Mouse (Mus musculus) forebrain, embryonic 10.5 days (tissue): ENCODE data around the gene Farp2. TPM values are rescaled to one million over a fixed set of nuclear protein-coding genes. Genes with fewer than 3 reads are reported as not detected.
"Not testable (repeated sequence)": the region's sequence is repeated elsewhere in the genome, so short reads cannot be mapped to it uniquely, and the experiment has no call there.

Source experiments
- DNase-seq: peaks from one replicate; pipeline ENCODE4 v3.0.0-alpha.2; 2017; ENCODE audit warnings: low spot score; ENCODE audit errors: extremely low spot score
- H3K27ac ChIP-seq: fragments of 300-500 bp; sonication (generic); 2 replicates; pipeline ENCODE4 v1.5.1; 2016; ENCODE audit warnings: mild to moderate bottlenecking
- H3K27me3 ChIP-seq: fragments of 300-500 bp; sonication (generic); 2 replicates; pipeline ENCODE4 v1.6.1; 2016; ENCODE audit warnings: mild to moderate bottlenecking; ENCODE audit not compliant: poor library complexity, severe bottlenecking
- H3K36me3 ChIP-seq: fragments of 300-500 bp; sonication (generic); replicated peaks from 2 replicates; pipeline ENCODE4 v1.6.1; 2016; ENCODE audit warnings: mild to moderate bottlenecking, moderate library complexity
- H3K4me1 ChIP-seq: fragments of 300-500 bp; sonication (generic); 2 replicates; pipeline ENCODE4 v1.6.1; 2016
- H3K4me3 ChIP-seq: fragments of 300-500 bp; sonication (generic); 2 replicates; pipeline ENCODE4 v1.5.1; 2016; ENCODE audit warnings: mild to moderate bottlenecking, moderate library complexity
- H3K9me3 ChIP-seq: fragments of 300-500 bp; sonication (generic); 2 replicates; pipeline ENCODE4 v1.6.1; 2016; ENCODE audit warnings: mild to moderate bottlenecking, moderate library complexity
- WGBS: fragments of 180-500 bp; shearing (Covaris S2); methylation state at CpG from one replicate; pipeline ENCODE4 v1.1.7; 2016; 5-methylcytosine and 5-hydroxymethylcytosine counted together
- polyA plus RNA-seq: library from polyadenylated mRNA; unstranded; fragments of >200 nt; fragmentation: Nextera tagmentation; extraction: Ambion mirVana; gene quantifications from 2 replicates; pipeline ENCODE4 v1.2.1, GENCODE M21; 2016

Gene Farp2
- polyA plus RNA-seq, 1 experiment from 2014 or later: 4.8 TPM

DNA sequence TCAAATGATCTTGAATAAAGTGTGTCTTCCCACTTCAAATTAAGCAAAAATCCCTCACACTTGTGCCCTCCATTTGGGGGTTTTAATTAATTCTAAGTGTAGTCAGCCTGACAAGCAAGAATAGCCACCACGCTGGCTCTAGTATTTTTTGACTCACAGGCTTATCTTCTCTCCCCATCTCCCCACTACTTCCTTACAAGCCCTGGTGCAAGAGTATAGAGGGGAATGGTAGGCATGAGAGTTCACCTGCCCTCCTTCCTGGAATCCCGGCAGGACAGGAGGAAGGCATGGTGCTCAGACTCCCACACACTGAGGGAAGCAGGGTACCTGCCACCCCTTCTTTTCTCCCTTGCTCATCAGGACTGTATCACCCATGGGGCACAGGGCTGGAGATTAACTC, 142.4 kb downstream of the Farp2 start:
- DNase-seq: no peak
- Histone ChIP-seq H3K27ac (no peak overlapping the region), H3K27me3 (no peaks in the 10 kb centered on the region), H3K36me3 (no peaks in the 10 kb centered on the region), H3K4me3 (no peak overlapping the region), H3K9me3 (no peaks in the 10 kb centered on the region), H3K4me1 (peaks cover 17% of the 10 kb centered on the region; the same call in 1 of the 2 replicates)
- 54% methylated on average over 2 of the region's 2 CpGs for WGBS

DNA sequence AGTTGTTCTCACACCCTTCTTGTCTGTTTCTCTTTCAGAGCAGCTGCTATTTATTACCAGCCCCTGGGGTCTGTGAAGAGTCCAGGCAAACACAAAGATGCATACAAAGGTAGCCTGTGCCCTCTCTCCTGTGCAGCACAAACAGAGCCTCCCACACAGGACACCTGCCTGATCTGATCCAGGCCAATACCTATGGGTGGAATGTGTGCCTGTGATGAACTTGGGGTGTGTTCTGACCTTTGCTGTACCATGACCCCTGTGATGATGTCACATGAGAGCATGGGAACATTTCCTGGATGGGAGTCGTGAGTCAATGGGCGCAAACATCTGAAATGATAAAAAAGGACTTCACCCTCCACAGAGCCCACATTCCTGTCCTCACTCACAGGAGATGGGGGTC, 142.9 kb downstream of the Farp2 start:
- no peaks in the 10 kb centered on the region for H3K36me3 ChIP-seq
- no peak overlapping the region for H3K4me3 ChIP-seq
- no peaks in the 10 kb centered on the region for H3K9me3 ChIP-seq
- WGBS: 71% methylated on average over 2 of the region's 2 CpGs
- no peak overlapping the region for H3K27ac ChIP-seq
- H3K27me3 ChIP-seq: no peaks in the 10 kb centered on the region
- H3K4me1 ChIP-seq: peaks cover 12% of the 10 kb centered on the region; the same call in 1 of the 2 replicates
- DNase-seq: no peak

DNA sequence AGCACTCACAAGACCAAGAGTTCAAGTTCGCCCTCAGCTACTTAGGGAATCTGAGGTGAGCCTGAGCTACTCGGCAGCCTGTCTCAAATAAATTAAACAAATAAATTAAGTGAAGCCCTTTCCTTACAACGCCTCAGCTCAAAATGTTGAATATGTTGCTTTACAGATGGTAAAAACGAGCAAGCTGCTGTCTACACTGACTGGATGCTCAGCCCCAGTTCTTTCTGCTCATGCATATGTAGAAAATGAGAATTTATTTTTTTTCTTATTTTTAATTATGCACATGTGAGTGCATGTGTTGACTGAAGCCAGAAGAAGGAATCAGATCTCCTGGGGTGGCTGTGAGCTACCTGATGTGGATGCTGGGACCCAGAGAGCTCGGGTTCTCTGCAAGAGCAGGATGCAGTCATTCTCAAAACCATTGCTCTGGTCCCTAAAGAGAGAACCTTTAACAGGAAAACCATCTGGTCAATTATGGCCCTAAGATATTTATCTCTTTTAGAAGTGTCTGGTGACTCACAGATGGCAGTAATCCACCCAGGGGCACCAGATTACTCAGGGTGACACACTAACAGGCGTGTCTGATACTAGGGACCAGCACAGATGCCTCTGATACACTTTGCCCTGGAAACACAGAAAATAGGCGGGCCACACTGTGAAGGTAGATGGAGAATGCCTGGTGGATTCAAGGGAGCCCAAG, 144.6 kb downstream of the Farp2 start:
- Histone ChIP-seq H3K27me3 (no peaks in the 10 kb centered on the region), H3K27ac (no peak overlapping the region), H3K9me3 (no peaks in the 10 kb centered on the region), H3K4me1 (peaks cover 12% of the 10 kb centered on the region; the same call in 1 of the 2 replicates), H3K4me3 (no peak overlapping the region), H3K36me3 (no peaks in the 10 kb centered on the region)
- WGBS: 78% methylated on average over 7 of the region's 7 CpGs
- no peak for DNase-seq

DNA sequence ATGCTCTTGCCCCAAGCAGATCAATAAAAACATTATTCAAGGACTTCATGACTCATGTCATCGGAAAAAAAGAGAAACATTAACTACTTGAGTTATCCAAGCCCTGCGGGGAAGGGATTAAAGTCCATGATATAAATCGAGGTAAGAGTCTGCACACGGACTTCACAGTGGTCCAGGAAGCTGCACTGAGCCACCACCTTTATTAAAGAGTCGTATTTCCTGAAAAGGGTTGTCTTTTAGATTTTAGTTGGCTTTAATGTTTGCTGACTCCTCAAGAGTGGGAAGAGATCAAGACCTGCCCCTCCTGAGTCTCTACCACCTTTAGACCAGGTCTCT, 145.1 kb downstream of the Farp2 start:
- no peak for DNase-seq
- no peaks in the 10 kb centered on the region for H3K27me3 ChIP-seq
- H3K9me3 ChIP-seq: no peaks in the 10 kb centered on the region
- peaks cover 12% of the 10 kb centered on the region; the same call in 1 of the 2 replicates for H3K4me1 ChIP-seq
- WGBS: 90% methylated on average over 5 of the region's 5 CpGs
- H3K36me3 ChIP-seq: no peaks in the 10 kb centered on the region
- no peak overlapping the region for H3K27ac ChIP-seq
- no peak overlapping the region for H3K4me3 ChIP-seq

DNA sequence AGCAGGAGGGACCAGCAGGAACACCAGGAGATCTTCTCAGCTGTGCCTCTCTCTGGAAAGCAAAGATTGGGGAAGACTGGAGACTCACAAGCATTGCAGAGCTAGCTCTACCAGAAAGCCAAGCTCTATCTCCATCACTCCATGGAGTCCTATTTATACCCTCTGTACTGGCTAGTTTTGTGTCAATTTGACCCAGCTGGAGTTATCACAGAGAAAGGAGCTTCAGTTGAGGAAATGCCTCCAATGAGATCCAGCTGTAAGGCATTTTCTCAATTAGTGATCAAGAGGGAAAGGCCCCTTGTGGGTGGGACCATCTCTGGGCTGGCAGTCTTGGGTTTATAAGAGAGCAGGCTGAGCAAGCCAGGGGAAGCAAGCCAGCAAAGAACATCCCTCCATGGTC, 146.7 kb downstream of the Farp2 start, which contains the start of gene Stk25:
TSS of gene Stk25 (minus strand) at position 101 of the 400 bp plus-strand sequence.
- not testable (repeated sequence) for H3K4me3 ChIP-seq, H3K27me3 ChIP-seq, H3K9me3 ChIP-seq, H3K36me3 ChIP-seq, DNase-seq
- peaks cover 12% of the 10 kb centered on the region; the same call in 1 of the 2 replicates for H3K4me1 ChIP-seq
- peak within 1 kb of the TSS; percentile 26; the same call in 1 of the 2 replicates for H3K27ac ChIP-seq

DNA sequence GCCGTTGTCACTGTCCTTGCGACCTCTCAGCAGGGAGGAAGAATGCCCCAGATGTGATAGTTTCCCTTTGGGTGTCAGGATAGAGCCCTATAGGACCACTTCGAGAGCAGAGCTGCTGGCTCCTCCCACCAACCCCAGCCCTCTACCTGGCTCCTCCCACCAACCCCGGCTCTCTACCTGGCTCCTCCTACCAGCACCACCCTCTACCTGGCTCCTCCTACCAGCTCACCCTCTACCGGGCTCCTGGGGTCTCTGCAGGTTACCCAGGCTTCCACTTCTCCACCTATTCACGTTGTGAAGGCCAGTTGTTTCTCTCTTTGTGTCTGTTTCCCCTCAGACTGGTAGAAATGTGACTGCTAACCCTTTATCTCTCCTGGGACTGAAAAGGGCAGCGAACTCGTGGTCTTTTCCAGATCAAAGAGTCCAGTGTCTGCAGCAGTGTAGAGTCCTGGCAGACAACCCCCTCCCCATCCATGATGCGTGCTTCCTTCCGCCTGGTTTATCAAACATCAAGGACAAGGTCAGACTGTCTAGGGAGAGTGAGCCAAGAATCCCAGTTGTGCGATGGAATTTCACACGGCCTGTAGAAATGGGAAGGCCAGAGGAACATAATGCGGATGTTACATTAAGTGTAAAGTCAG, 156.0 kb downstream of the Farp2 start:
- no peaks in the 10 kb centered on the region for H3K9me3 ChIP-seq
- H3K36me3 ChIP-seq: no peaks in the 10 kb centered on the region
- DNase-seq: peak; percentile 34
- WGBS: 31% methylated on average over 13 of the region's 13 CpGs
- H3K4me3 ChIP-seq: no peak overlapping the region
- H3K27me3 ChIP-seq: 0 out of 2 replicates have a peak, but pooled peaks cover 3% of the 10 kb centered on the region
- peaks cover 24% of the 10 kb centered on the region for H3K4me1 ChIP-seq
- peak overlapping the region; percentile 68; the same call in 1 of the 2 replicates for H3K27ac ChIP-seq

DNA sequence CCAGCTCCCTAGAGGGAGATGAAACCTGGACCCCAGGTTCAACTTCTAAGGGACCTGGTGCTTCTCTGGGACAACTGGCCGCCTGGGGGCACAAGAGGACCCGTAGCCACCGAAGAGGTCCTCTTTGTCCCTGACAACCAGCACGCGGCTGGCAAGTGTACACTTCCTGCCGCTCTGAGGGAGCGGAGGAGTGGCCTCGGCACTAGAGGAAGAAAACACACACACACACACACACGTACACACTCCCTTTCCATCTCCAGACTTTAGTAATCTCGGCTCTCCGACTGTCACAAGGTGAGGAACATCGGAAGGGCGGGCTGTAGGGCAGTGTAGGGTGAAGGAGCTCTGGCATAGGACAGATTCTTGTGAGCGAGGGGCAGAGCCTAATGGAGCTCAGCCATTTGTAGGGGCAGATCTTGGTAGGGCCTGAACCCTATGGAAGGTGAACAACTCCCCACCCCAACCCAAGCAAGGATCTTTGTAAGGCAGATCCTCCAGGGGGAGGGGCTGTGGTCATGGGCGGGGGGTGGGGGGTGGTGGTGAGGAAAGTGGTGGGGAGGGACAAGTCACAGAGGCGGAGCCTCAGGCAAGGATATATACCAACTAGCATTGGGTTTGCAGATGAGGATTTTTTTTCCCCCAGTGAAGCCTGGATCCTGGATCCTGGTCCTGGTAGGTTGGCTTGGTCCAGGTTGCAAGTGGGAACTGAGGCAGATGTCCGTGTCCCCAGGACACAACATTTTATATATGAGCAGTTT, 157.1 kb downstream of the Farp2 start:
- H3K27me3 ChIP-seq: 0 out of 2 replicates have a peak, but pooled peaks cover 3% of the 10 kb centered on the region
- WGBS: 10% methylated on average over 17 of the region's 17 CpGs
- peak; percentile 72 for DNase-seq
- peak overlapping the region; percentile 87 for H3K27ac ChIP-seq
- peak overlapping the region; percentile 51 for H3K4me3 ChIP-seq
- peaks cover 24% of the 10 kb centered on the region for H3K4me1 ChIP-seq
- H3K9me3 ChIP-seq: peaks cover 5% of the 10 kb centered on the region; the same call in 1 of the 2 replicates
- H3K36me3 ChIP-seq: no peaks in the 10 kb centered on the region

DNA sequence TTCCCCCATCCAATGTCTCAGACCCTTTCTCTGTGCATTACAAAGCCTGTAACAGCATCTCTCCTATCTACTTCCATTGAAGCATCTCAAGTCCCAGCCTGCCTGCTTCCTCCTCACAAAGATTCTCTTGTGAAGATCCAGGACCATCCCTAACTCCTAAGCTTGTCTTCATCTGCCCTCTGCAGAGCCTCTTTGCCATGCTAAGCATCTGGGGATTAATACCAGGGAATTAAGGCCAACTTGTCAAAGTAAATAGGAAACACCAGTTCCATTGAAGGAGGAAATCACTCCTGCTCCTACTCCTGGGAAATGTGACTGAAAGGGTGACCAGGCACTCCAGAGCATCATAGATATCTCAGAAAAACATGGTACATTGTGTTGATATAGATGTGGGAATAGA, 158.1 kb downstream of the Farp2 start:
- Histone ChIP-seq H3K36me3 (no peaks in the 10 kb centered on the region), H3K4me1 (peaks cover 24% of the 10 kb centered on the region), H3K27ac (no peak overlapping the region), H3K27me3 (0 out of 2 replicates have a peak, but pooled peaks cover 3% of the 10 kb centered on the region), H3K4me3 (no peak overlapping the region), H3K9me3 (peaks cover 6% of the 10 kb centered on the region; the same call in 1 of the 2 replicates)
- DNase-seq: no peak

Other genes starting within 250 kb of the Farp2 start
- gene Mterf4, start 206.2 kb upstream of the Farp2 start, polyA plus RNA-seq: 35.1 and 39.8 TPM in 2 replicates
- 84.7 and 93.2 TPM in 2 replicates for gene Ppp1r7, start 169.2 kb upstream of the Farp2 start, polyA plus RNA-seq
- 32.7 and 36.5 TPM in 2 replicates for gene Pask, start 168.6 kb upstream of the Farp2 start, polyA plus RNA-seq
- gene Ano7, start 138.1 kb upstream of the Farp2 start, polyA plus RNA-seq: 0.06 TPM in 1 of 2 replicates, not detected in the other
- gene Hdlbp, start 33.3 kb upstream of the Farp2 start, polyA plus RNA-seq: 116 and 119 TPM in 2 replicates
- 156 and 166 TPM in 2 replicates for gene Stk25, start 146.6 kb downstream of the Farp2 start, polyA plus RNA-seq
- 50.9 and 55.3 TPM in 2 replicates for gene Bok, start 173.6 kb downstream of the Farp2 start, polyA plus RNA-seq
- gene Atg4b, start 239.4 kb downstream of the Farp2 start, polyA plus RNA-seq: 82.4 and 90.2 TPM in 2 replicates
- 48.2 and 48.8 TPM in 2 replicates for gene Thap4, start 242.8 kb downstream of the Farp2 start, polyA plus RNA-seq